Mouse (Mus musculus): ENCODE measurements around the gene Frmd4b. TPM values are rescaled to one million over a fixed set of nuclear protein-coding genes. Genes with fewer than 3 reads are reported as not detected.

Frmd4b gene
- polyA plus RNA-seq, 1 experiment from 2014 or later, result 12.1 TPM

DNA sequence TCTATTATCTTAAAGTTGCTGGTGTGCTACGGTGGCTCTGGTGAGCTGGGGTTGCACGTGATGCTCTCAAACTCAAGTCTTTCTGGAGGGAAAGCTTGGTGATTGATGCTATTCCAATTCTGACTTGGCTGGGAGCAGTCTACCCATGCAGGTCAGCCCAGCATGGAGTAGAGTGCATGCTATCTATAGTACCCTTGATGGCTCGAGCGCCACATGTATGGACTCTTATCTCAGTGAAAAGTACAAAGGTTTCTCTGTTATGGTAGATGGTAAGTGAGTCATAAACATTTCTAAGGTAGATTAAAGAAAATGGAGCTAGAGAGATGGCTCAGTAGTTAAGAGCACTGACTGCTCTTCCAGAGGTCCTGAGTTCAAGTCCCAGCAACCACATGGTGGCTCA, 374.8 kb downstream of the Frmd4b start:
- Histone ChIP-seq H3K4me1 (replicated peaks) (no peaks in the 10 kb centered on the region), H3K27ac (no peak overlapping the region), H3K36me3 (no peaks in the 10 kb centered on the region), H3K27me3 (no peaks in the 10 kb centered on the region), H3K9me3 (replicated peaks) (no peaks in the 10 kb centered on the region; the same call in 1 of the 2 replicates), H3K4me3 (no peak overlapping the region), H3K4me2 (no peak overlapping the region), H3K9ac (no peak overlapping the region)
- 80% methylated on average over 4 of the region's 4 CpGs for WGBS
- ATAC-seq (replicated peaks; ENCODE audit: insufficient number of reproducible peaks, insufficient read depth, low FRiP score, low read depth), result no peak

DNA sequence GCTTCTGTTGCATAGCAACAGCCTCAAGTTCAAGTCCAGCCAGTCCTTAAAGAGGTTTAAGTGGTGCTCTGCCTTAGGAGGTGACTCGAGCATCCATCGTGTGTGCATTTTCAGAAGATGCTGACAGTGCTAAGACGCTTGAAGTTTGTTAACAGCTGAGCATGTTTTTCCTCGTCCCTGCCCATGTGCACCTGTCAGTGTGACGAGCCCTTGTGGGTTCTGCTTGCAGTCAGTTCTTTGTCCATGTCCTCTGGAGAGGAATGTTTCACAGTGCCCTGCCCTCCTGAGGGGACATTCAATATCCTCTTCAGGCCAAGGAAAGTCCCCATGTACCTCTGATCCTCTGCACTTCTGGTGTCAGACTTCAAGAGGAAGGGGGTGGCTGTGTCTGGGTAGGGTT, 377.2 kb downstream of the Frmd4b start:
- Histone ChIP-seq H3K4me1 (replicated peaks) (no peaks in the 10 kb centered on the region), H3K9ac (no peak overlapping the region), H3K27me3 (no peaks in the 10 kb centered on the region), H3K36me3 (peaks cover 3% of the 10 kb centered on the region; the same call in 1 of the 2 replicates), H3K9me3 (replicated peaks) (no peaks in the 10 kb centered on the region; the same call in 1 of the 2 replicates), H3K4me2 (no peak overlapping the region), H3K4me3 (no peak overlapping the region), H3K27ac (no peak overlapping the region)
- no peak for ATAC-seq (replicated peaks; ENCODE audit: insufficient number of reproducible peaks, insufficient read depth, low FRiP score, low read depth)
- 77% methylated on average over 5 of the region's 5 CpGs for WGBS

DNA sequence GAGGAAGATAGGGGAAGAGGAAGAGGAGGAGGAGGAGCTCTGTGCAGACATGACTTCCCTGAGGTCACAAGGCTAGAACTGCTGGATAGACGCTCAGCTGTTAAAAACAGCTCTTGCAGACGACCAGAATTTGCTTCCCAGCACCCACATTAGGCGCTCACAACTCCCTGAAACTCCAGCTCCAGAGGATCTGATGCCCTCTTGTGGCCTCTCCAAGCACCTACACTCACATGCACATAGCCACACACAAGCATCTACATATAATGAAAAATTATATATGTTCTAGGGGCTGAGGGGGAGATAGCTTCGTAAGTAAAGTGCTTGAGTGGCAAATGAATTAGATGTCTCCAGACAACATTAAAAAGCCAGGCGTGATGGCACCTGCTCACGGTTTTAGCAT, 378.0 kb downstream of the Frmd4b start:
- Histone ChIP-seq H3K36me3 (peaks cover 5% of the 10 kb centered on the region; the same call in 1 of the 2 replicates), H3K27ac (no peak overlapping the region), H3K4me3 (no peak overlapping the region), H3K27me3 (no peaks in the 10 kb centered on the region), H3K4me2 (no peak overlapping the region), H3K4me1 (replicated peaks) (no peaks in the 10 kb centered on the region), H3K9ac (no peak overlapping the region), H3K9me3 (replicated peaks) (no peaks in the 10 kb centered on the region; the same call in 1 of the 2 replicates)
- 91% methylated on average over 6 of the region's 6 CpGs for WGBS
- no peak for ATAC-seq (replicated peaks; ENCODE audit: insufficient number of reproducible peaks, insufficient read depth, low FRiP score, low read depth)

Other genes with a start within 250 kb of the Frmd4b start
- gene Mitf, start 189.5 kb upstream of the Frmd4b start, polyA plus RNA-seq (2015; fragmentation: Nextera tagmentation; extraction: Ambion mirVana), result 17.0 and 21.7 TPM in 2 replicates